Mouse (Mus musculus): Measurements from ENCODE around the gene Kmo.
A peak's percentile ranks its signal among the peaks of the same experiment; 100 is the strongest.

Gene Kmo

DNA sequence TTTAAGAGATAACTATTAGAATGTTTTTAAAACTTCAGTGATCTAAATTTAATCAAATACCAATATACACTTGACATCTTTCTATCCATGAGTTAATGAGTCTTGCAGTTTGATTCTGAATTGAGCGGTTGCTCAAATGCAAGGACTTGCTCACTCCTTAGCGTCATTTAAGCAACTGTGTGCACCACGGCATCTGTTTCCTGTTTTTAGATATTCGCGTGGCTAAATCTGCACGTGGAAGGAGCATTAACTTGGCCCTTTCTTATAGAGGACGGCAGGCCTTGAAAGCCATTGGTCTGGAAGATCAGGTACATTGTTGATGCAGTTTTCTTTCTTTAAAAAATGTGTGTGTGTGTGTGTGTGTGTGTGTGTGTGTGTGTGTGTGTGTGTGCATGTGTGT, 17.5 kb downstream of the Kmo start:
- DNase-seq: no peak

DNA sequence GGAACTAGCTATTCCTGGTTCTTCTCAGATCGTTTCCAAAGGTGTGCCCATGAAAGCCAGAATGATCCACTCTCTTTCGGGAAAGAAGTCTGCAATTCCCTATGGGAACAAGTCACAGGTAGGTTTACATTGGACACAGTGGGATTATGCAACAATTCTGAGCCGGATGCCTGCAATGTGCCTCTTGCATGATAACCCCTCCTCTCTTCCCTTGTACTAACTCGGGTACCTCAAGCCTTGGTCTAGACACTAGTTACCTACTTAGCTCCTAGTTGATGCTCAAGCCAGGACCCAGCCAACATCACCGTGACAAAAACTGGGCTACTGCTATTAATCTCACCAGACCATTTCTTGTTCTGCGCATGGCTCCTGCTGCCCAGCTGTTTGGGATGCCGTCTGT, 18.9 kb downstream of the Kmo start:
- DNase-seq: no peak

DNA sequence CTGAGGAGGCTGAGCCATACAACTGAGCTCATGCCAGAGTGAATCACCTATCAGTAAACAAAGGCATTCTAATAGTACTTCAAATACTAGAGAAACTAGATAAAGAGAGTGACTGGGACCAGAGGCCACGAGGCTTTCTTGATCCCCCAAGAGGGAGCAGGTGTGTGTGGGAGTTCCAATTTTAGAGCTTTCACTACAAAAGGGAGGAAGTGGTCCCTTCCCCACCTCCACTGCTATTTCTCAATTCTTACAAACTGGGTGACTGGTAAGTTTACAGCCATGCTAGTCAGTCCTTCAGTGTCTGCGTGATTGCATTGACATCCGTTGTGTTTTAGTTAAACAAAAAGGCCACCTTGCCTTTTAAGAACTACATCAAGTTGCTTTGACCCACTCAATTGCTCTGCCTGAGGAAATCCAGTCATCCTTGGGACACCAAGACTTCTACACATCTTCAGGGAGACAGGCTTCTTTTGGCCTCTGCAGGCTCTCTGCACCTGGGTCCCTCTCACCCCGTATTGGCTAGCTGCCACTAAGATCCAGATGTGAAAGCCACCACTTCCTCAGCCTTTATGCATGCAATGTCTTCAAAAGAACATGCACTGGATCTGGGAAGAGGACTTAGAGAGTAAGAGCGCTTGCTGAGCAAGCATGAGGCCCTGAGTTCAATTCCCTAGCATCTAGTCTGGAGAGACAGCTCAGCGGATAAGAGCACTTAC, 20.4 kb downstream of the Kmo start:
- peak; percentile 48 for DNase-seq

DNA sequence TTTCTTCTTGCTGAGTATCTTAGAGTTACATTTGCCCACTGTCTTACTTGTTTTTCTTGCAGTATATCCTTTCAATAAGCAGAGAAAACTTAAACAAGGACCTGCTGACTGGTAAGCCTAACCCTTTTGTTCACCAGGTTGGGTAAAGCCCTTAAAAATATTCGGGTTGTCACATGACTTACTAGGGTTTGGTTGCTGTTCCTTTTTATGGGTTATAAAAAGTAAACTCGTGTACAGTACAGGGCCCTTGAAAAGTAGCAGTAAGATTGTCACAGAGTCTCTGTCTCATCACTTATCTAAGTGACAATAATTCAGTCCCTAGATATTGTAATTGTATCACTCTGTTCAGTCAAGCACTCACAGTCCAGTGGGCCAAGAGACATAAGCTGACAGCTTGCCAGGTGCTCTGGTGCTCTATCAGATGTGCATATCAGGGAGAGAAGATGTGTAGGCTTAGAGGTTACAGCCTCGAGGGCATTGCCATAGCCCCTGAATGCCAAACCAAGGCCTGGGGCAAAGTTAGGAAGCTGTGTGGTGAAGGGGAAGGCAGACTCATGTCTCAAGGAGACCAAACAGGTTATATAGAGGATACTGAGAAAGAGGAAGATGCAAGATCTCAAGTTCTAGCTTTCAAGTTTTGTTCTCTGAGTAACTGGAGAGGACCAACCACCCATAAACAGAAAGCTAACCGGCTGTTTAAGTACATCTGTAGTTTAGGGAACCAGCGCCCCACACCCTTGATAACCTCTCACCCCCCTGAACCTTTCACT, 23.5 kb downstream of the Kmo start:
- DNase-seq: no peak

DNA sequence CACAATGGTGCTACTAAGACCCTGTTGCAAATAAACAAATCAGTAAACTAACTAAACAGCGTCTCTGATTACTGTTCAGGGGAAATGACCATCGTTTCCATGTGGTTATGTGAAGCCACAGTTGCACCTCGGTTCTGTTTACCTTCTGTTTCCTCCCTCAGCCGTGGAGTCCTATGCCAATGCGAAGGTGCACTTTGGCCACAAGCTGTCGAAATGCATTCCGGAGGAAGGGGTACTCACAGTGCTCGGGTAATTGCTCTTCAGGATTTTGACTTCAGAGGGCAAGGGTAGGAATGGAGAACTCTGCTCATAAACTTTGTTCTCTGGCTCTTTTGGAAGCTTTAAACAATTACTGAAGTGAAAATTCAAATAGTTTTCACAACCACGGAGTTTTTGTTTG, 26.8 kb downstream of the Kmo start:
- no peak for DNase-seq

GRCm38 (mm10) chr1:175648615-175649014, 28.4 kb downstream of the Kmo start:
- DNase-seq: no peak

- no peak for DNase-seq
Observed at GRCm38 (mm10) chr1:175659900-175660299, 39.7 kb downstream of the Kmo start.

GRCm38 (mm10) chr1:175668666-175669405, 48.7 kb downstream of the Kmo start:
- peak; percentile 48 for DNase-seq

- no peak for DNase-seq
Observed at GRCm38 (mm10) chr1:175669456-175669855, 49.3 kb downstream of the Kmo start.

- DNase-seq: no peak
Observed at GRCm38 (mm10) chr1:175670042-175670441, 49.9 kb downstream of the Kmo start.

DNA sequence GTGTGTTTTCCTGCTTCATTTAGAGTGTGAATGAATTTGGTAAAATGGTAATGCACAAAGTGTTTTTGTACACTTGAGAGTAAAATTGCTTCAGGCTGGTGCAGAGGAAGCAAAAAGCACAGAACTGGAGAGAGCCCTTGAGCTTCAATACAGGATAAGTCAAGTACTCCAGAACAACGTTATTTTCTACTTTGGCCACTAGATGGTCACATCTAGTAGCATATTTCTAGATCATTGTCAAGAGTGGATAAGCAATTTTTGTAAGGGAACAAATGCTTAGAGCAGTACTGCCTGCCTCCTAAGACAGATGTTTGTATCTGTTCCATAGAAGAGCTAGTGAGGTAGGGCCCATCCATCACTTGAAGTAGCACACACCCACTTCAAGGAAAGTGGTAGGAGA, 51.4 kb downstream of the Kmo start:
- no peak for DNase-seq

GRCm38 (mm10) chr1:175673563-175674325, 53.6 kb downstream of the Kmo start:
- no peak for DNase-seq

DNA sequence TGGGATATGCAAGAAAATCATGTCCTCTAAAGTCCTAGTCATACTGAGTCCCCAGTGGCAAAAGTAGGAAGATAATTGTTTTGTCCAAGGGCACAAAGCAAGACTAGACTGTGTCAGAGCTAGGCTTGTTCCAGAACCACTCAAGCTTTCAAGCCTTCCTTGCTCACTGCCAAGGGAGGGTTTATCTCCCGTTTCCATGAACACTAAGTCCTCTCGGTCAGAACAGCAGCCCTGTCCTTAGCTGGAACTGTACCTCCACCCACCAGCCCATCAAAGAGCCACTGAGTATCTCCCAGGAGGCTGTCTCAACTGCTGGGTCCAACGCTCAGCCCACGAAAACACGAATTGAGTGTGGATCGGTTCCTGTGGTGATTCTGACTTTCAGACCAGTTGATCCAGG, 54.9 kb downstream of the Kmo start:
- DNase-seq: no peak

DNA sequence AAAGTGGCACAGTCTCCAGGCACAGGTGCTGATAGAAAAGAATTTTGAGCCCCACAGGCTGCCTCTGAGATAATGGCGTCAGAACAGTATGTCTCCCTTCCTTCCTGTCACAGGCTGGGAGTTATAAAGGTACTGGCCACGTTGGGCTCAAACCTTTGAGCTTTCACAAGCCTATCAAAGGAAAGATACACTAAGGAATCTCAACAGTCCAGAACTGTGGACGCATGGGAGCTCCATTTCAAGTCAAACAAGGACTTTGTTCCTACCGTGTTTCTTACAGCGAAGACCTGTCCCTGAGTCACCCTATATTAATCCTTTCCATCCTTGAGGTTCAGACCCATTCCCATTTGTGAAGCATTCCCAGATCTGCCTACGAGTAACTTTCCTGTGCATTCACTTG, 57.3 kb downstream of the Kmo start:
- no peak for DNase-seq

- no peak for DNase-seq
Observed at GRCm38 (mm10) chr1:175680995-175681394, 60.8 kb downstream of the Kmo start.

- no peak for DNase-seq
Observed at GRCm38 (mm10) chr1:175691686-175692245, 71.6 kb downstream of the Kmo start.

DNA sequence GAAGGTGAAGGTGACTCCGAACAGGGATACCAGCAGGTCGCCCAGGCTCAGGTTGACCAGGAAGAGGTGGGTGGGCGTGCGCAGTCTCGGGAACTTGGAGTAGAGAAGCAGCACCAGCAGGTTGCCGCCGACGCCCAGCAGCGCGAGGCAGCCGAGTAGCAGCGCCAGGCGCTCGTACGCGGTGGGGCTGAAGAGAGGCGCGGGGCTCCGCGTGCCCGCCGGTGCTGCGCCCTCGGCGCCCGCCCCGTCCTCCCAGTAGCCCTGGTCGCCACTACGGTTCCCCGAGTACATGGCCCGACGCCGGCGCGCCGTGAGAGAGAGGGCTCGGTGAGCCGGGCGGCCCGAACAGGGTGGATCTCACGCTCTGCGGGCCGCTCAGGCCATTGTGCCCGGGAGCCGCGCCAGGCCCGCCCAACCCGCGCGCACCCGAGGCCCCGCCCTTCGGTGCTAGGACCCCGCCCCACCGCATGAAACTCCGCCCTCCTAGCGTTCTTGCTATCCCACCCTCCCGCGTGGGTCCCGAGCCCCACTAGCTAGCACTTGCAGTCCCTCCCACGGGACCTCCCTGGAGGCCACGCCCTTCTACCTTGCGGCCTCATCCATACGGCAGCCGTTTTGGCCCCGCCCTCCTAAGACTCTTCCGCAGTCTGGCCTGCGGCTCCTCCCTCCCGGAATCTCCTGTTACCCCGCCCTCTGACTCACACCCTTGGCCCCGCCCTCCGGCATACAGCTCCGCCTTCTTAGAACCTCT, 72.2 kb downstream of the Kmo start, which contains the start of the genes Opn3 and Chml:
Gene Opn3, minus strand, starts transcription at position 531 of the 751 bp plus-strand sequence.
Gene Chml, minus strand, starts transcription at position 656 of the 751 bp plus-strand sequence.
- DNase-seq: peak; percentile 100

DNA sequence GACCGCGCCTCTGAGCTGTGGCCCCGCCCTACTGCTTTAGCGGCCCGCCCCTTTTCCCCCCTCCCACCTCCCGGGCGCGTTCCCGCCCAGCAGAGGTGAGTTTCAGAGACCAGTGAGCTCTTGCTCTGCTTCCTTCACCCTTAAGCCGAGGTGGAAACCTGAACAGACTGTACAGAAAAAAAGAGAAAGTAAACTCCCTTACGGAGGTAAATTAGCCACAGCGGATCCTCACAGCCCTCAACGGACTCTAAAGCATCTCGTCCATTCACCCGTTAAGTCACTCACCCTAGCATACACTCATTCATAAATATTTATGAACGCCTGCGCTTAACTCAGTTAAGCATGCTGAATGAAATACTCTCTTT, 72.8 kb downstream of the Kmo start:
- no peak for DNase-seq

DNA sequence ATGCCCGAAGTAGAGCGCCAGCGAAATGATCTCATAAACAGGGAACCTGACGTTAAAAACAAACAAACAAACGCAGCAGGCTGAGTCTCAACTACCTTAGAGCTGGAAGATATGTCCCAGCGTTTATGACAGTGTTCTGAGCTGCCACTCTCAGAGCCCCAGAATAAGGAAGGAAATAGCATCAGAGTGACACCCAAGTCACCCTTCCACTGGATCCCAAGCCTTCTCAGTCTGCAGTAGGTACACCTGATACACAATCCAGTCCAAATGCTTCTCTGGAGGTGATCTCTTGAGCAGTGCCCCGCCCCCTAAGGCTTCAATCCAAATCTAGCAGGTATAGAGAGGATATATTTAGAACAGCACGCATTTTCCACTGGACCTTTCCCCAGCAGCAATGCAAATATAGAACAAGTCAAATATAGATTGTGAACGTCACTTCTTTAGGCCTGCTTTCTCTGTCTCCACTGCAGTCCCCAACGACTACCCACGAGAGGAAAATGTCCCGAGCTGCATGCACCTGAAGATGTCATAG, 73.3 kb downstream of the Kmo start:
- peak; percentile 25 for DNase-seq

GRCm38 (mm10) chr1:175698293-175698692, 78.1 kb downstream of the Kmo start, which contains the start of gene Wdr64:
Wdr64 (plus strand) TSS chr1:175698593.
- DNase-seq: no peak

- DNase-seq: no peak
Observed at GRCm38 (mm10) chr1:175699375-175699774, 79.2 kb downstream of the Kmo start.

All from thymus, postnatal 4 days (tissue).